Mouse (Mus musculus) kidney, embryonic 16.5 days (tissue): ENCODE measurements around the gene Fnip2. TPM values are rescaled to one million over a fixed set of nuclear protein-coding genes. Genes with fewer than 3 reads are reported as not detected.

Experiments
- ATAC-seq: fragments of 200-750 bp; cut with Nextera tagmentation; 2 replicates; pipeline ENCODE4 v1.8.0; 2017; ENCODE audit warnings: moderate TSS enrichment; ENCODE audit not compliant: low FRiP score, low TSS enrichment
- H3K27ac ChIP-seq: fragments of 300-500 bp; sonication (generic); 2 replicates; pipeline ENCODE4 v1.5.1; 2014; ENCODE audit warnings: low read length
- H3K27me3 ChIP-seq: fragments of 300-500 bp; sonication (generic); 2 replicates; pipeline ENCODE4 v1.6.1; 2014; ENCODE audit warnings: low read length, control low read depth, mixed read lengths; ENCODE audit not compliant: insufficient read depth
- H3K36me3 ChIP-seq: fragments of 300-500 bp; sonication (generic); 2 replicates; pipeline ENCODE4 v1.6.1; 2014; ENCODE audit warnings: low read length, control low read depth, mixed read lengths; ENCODE audit not compliant: insufficient read depth
- H3K4me1 ChIP-seq: fragments of 300-500 bp; sonication (generic); 2 replicates; pipeline ENCODE4 v1.6.1; 2014; ENCODE audit warnings: low read length, control low read depth, mixed read lengths; ENCODE audit not compliant: insufficient read depth
- H3K4me2 ChIP-seq: fragments of 300-500 bp; sonication (generic); replicated peaks from 2 replicates; pipeline ENCODE4 v1.6.1; 2014; ENCODE audit warnings: low read depth, low read length
- H3K4me3 ChIP-seq: fragments of 300-500 bp; sonication (generic); 2 replicates; pipeline ENCODE4 v1.5.1; 2014; ENCODE audit warnings: mild to moderate bottlenecking, low read length
- H3K9ac ChIP-seq: fragments of 300-500 bp; sonication (generic); replicated peaks from 2 replicates; pipeline ENCODE4 v1.6.1; 2014; ENCODE audit warnings: low read length
- H3K9me3 ChIP-seq: fragments of 300-500 bp; sonication (generic); 2 replicates; pipeline ENCODE4 v1.6.1; 2016; ENCODE audit warnings: low read length, control low read depth
- WGBS: fragments of 180-500 bp; shearing (Covaris S2); extraction: QIAGEN DNeasy Blood & Tissue Kit; methylation state at CpG from one replicate; pipeline ENCODE4 v1.1.7; 2014; 5-methylcytosine and 5-hydroxymethylcytosine counted together
- polyA plus RNA-seq: library from polyadenylated mRNA; unstranded; fragments of >200 nt; fragmentation: Nextera tagmentation; extraction: Ambion mirVana; gene quantifications from 2 replicates; pipeline ENCODE4 v1.2.1, GENCODE M21; 2015

Fnip2 gene
- polyA plus RNA-seq, 1 experiment from 2014 or later: 3.2 TPM

DNA sequence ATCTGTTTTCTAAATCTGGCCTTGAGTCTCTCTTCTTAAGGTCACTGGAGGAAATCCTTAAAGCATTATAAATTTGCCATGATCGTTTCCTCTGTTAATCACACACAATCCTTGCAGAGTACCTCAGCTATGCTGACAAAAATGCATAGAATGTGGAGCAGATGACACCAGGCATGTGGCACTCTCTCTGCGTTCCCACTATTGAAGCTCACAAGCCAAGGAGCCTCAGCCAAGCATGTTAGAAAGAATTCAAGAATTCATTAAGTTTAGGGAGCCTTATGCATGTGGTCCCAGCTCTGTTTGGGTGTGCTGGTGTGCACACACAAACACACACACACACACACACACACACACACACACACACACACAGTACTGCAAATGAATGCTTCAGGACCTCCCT lies 155.9 kb downstream of the Fnip2 start:
- H3K4me3 ChIP-seq: no peak overlapping the region
- H3K4me1 ChIP-seq: peaks cover 19% of the 10 kb centered on the region
- H3K36me3 ChIP-seq: no peaks in the 10 kb centered on the region
- no peak overlapping the region for H3K27ac ChIP-seq
- no peak overlapping the region for H3K9ac ChIP-seq
- H3K4me2 ChIP-seq: no peak overlapping the region
- WGBS: 35% methylated on average over 2 of the region's 2 CpGs
- H3K9me3 ChIP-seq: no peaks in the 10 kb centered on the region
- H3K27me3 ChIP-seq: no peaks in the 10 kb centered on the region
- ATAC-seq: no peak

DNA sequence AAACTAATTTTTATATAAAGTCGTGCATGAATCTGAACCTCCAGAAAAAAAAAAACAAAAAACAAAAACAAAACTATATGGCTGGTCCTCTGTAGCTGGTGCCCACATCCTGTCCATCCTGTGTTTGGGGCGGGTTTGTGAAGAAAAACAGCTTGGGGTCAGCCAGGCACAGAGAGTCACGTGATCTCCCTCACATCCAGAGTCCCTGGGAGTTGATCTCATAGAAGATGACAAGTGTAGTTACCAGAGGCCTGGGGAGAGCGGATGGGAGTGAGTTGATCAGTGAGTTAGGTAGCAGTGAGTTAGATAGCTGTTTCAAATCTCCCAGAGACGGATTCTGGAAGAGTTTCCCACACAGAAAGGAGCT lies 157.0 kb downstream of the Fnip2 start:
- no peak for ATAC-seq
- H3K4me3 ChIP-seq: no peak overlapping the region

DNA sequence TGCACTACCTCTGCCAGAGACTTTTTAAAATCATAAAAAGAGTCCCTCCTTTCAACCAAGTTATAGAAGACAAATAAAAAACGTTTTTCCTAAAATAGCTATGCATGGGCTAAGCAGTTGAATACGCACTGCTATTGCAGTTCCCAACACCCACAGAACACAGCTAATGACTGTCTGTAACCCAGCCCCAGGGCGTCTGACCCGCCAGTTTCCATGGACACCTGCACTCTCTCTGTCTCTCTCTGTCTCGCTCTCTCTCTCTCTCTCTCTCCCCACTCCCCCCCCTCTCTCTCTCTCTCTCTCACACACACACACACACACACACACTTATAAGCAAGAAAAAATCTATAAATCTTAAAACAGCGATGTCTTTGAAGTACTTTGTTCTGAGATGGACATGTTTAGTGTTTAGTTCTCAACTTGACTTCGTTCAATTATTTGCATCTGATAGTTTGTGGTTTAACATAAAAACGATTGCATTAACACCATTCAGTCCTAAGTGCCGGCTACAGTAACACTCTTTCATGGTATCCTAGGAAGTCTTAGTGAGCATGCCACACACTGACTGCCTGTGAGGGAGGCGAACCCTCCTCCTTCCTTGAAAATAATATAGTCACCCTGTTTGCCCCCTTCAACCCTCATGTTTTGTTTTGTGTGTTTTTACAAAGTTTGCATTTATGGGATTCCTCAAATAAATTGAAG lies 157.5 kb downstream of the Fnip2 start:
- H3K9me3 ChIP-seq: no peaks in the 10 kb centered on the region
- 0 out of 2 replicates have a peak, but pooled peaks have one; percentile 44 for ATAC-seq
- H3K4me1 ChIP-seq: peaks cover 19% of the 10 kb centered on the region
- no peak overlapping the region for H3K9ac ChIP-seq
- WGBS: 24% methylated on average over 10 of the region's 10 CpGs
- H3K27me3 ChIP-seq: no peaks in the 10 kb centered on the region
- H3K27ac ChIP-seq: no peak overlapping the region
- H3K4me2 ChIP-seq: no peak overlapping the region
- H3K4me3 ChIP-seq: no peak overlapping the region
- no peaks in the 10 kb centered on the region for H3K36me3 ChIP-seq

More for the DNA sequence above, 157.0 kb downstream of the Fnip2 start:
- H3K27ac ChIP-seq: no peak overlapping the region
- no peaks in the 10 kb centered on the region for H3K9me3 ChIP-seq
- 31% methylated on average over 5 of the region's 5 CpGs for WGBS
- H3K4me2 ChIP-seq: no peak overlapping the region
- H3K36me3 ChIP-seq: no peaks in the 10 kb centered on the region
- H3K9ac ChIP-seq: no peak overlapping the region
- peaks cover 19% of the 10 kb centered on the region for H3K4me1 ChIP-seq
- H3K27me3 ChIP-seq: no peaks in the 10 kb centered on the region

DNA sequence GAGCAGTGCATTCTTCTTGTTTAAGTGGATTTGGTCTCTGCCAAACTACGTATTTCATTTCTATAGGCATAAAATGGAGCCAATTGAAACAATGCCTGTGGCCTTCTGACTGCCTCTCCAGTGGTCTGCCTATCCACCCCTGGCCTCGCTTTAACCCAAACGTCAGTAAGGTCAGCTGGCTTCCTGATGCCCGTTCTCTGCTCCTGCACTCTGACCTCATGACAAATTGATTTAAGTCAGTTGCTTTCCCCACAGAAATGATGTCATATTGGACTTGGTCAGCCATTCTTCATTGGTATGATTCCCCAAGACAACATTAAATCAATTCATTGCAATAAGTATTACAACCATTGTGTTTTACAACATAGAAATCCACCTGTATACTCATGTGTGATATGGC lies 159.1 kb downstream of the Fnip2 start:
- 29% methylated on average over 4 of the region's 4 CpGs for WGBS
- Histone ChIP-seq H3K27ac (no peak overlapping the region), H3K4me3 (no peak overlapping the region), H3K36me3 (no peaks in the 10 kb centered on the region), H3K9me3 (no peaks in the 10 kb centered on the region), H3K9ac (no peak overlapping the region), H3K4me2 (no peak overlapping the region), H3K27me3 (no peaks in the 10 kb centered on the region), H3K4me1 (peaks cover 19% of the 10 kb centered on the region)
- peak; percentile 55; the same call in 1 of the 2 replicates for ATAC-seq

Other genes starting within 250 kb of the Fnip2 start
- not detected in 2 replicates for gene Gm17359, start 231.1 kb downstream of the Fnip2 start, polyA plus RNA-seq
- 160 and 165 TPM in 2 replicates for gene Ppid, start 23.5 kb upstream of the Fnip2 start, polyA plus RNA-seq
- gene 4930579G24Rik, start 61.3 kb upstream of the Fnip2 start, polyA plus RNA-seq: 29.4 and 30.1 TPM in 2 replicates
- 85.0 and 85.3 TPM in 2 replicates for gene Etfdh, start 61.7 kb upstream of the Fnip2 start, polyA plus RNA-seq
- gene Rxfp1, start 170.1 kb upstream of the Fnip2 start, polyA plus RNA-seq: 0.04 TPM in 1 of 2 replicates, not detected in the other